Mouse (Mus musculus) olfactory bulb, adult 2 months (tissue): Measurements from ENCODE around the gene Rab5b.

Experiments used
- CTCF ChIP-seq: fragments of 200-500 bp; IDR thresholded peaks from 2 replicates; pipeline ENCODE4 v1.5.1; 2012; ENCODE audit warnings: low read depth, mild to moderate bottlenecking, low read length, moderate library complexity; ENCODE audit not compliant: insufficient read depth
- POLR2A ChIP-seq: fragments of 200-500 bp; IDR thresholded peaks from 2 replicates; pipeline ENCODE4 v1.6.1; 2012; ENCODE audit warnings: mild to moderate bottlenecking, low read depth, low read length, moderate library complexity; ENCODE audit not compliant: insufficient read depth

DNA sequence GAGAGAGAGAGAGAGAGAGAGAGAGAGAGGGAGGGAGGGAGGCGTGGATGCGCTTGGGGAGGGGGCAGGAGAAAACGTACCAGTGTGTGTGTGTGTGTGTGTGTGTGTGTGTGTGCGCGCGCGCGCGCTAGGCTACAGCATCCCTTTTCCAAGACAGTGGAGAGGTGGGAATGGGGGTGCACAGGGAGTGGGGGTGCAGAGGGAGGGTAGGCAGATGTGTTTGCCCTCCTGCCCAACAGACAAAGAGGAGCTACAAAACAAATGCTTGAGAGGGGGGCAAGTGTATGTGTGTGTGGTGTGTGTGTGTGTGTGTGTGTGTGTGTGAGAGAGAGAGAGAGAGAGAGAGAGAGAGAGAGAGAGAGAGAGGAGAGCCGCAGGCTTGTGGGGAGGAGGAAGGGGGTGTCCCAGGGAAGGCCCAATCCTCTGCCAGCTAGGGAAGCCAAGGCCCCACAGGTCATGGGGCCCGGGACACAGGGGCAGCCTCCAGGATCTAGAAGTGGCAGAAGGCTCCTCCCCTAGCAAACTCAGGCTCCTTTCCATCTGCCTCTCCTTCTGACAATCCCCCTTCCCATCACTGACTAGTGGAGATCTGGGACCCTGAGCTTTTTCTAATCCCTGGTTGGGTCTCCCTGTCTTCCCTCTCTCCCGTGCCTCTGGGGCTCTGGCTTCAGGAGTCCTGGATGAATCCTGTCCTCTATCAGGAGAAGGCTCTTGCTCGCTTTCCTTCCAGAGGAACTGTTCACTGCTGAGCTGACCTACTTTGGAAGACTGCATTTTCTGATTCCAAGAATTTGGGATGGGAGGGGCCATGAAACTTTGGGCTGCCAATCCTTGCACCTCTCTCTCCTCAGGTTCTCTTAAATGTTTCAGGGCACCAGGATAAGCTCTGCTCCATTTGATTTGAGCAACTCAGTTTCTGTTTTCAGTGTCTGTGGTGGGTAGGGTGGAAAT is 49.6 kb downstream of the Rab5b start:
- no peak for TF ChIP-seq CTCF
- TF ChIP-seq POLR2A = no peak
